Mouse (Mus musculus): ENCODE measurements around the gene Wnk1.

DNA sequence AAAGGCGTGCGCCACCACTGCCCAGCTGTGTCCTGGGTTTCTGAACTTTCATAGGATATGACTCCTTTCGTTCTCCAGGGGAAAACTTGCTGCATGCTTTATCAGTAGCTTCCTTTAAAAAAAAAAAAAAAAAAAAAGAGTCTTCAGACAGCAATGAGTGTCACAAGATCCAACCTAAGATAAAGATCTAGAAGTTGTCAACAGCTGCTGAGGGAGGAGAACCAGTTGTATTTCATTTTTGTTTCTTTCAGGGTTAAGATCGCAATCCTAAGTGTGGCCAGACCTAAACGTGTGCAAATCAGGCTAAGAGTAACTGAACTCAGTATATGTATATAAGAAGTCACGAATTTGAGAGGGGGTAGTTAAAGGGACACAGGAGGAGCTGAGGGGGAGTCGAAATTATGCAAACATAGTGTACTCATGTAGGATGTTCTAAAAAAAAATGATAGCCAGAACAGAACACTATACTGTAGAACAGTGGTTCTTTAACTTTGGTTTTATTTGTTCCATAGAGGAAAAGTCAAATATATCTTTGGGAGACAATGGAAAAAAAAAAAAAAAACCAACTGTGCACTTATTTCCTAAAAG lies 9.3 kb upstream of the Wnk1 start:
- TF ChIP-seq EP300 (IDR thresholded peaks at IDR 0.05; ENCODE audit: insufficient read depth, low read depth, low read length) (no peak), CTCF (IDR thresholded peaks at IDR 0.05; ENCODE audit: low read depth, low read length) (no peak), POLR2A (IDR thresholded peaks at IDR 0.05; ENCODE audit: insufficient read depth, low read length) (no peak)
